Comparison of ENCODE assay signal across 26 mouse cellular contexts in the genomic region with DNA sequence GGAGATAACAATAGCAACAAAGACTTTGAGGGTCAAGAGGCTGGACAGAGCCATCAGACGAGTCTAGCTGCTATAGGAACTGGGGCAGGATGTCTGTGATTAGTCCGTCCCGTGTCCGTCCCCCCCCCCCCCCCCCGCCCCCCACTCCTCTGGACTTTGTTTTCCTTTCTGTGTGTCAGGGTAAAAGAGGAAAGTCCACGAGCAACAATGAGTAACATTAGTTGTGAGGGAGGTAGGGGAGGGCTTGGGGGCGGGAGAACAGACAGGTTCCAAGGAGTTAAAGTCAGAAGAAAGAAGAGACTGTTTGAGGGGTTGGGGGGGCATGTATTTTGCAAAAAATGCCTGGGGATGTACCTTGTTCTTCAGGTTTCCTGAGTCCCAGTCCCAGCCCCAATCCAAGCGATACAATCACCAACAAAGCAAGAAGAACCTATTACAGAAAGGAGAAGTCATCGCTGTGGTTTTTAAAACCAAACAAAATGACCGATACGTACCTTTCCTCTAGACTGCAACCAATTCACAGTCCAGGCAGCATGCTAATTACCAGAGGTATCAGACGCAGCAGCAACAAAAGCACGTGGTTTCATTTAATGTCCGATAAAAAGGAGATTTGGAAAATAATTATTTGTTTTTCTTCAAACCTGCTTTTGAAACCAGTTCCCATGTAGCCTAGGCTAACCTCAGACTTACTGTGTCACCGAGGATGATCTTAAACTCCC. TPM values are rescaled to one million over a fixed set of nuclear protein-coding genes. Genes with fewer than 3 reads are reported as not detected.
A peak's percentile ranks its signal among the peaks of the same experiment; 100 is the strongest.
DNase-seq lines count a peak whose midpoint lies in the region; ATAC-seq and TF ChIP-seq lines count a peak whose summit lies in the region.
"Had no signal": no experiment of that assay in that cellular context is flagged by ENCODE, and none has a peak within 500 bp of the region (broad histone marks: within the 10 kb centered on the region; RNA-seq: fewer than 3 reads in every experiment).

No protein-coding gene starts in this region.

- H3K4me3 ChIP-seq in intestine, embryonic 14.5 days (ENCODE audit: low read depth, low read length), result no peak overlapping the region
- H3K4me3 ChIP-seq in intestine, embryonic 15.5 days (replicated peaks), result no peak overlapping the region
- no peak overlapping the region for H3K4me3 ChIP-seq in liver, postnatal 0 days (ENCODE audit: low read depth, low read length)
- H3K4me3 ChIP-seq in liver, embryonic 12.5 days, result no peak overlapping the region
- H3K4me3 ChIP-seq in lung, adult 2 months (replicated peaks; ENCODE audit: extremely low read depth, low read depth, low read length), result no peak overlapping the region
- H3K4me3 ChIP-seq: erythroblast, embryonic 14.5 days; hindbrain, embryonic 12.5 days; layer of hippocampus, adult 2 months; liver, embryonic 15.5 days; megakaryocyte, embryonic 14.5 days; midbrain, embryonic 12.5 days; myocyte; neural tube, embryonic 13.5 days; stomach, embryonic 15.5 days had no signal

- H3K27me3 ChIP-seq in intestine, embryonic 14.5 days (replicated peaks; ENCODE audit: control insufficient read depth, insufficient read depth, low read length), result no peaks in the 10 kb centered on the region
- no peaks in the 10 kb centered on the region for H3K27me3 ChIP-seq in intestine, embryonic 15.5 days (replicated peaks)
- no peaks in the 10 kb centered on the region for H3K27me3 ChIP-seq in liver, postnatal 0 days (ENCODE audit: insufficient read depth, low read length)
- H3K27me3 ChIP-seq in liver, embryonic 12.5 days (replicated peaks), result no peaks in the 10 kb centered on the region
- H3K27me3 ChIP-seq: hindbrain, embryonic 12.5 days; liver, embryonic 15.5 days; megakaryocyte, embryonic 14.5 days; midbrain, embryonic 12.5 days; neural tube, embryonic 13.5 days; stomach, embryonic 15.5 days had no signal

- no peak overlapping the region for H3K27ac ChIP-seq in intestine, embryonic 14.5 days (ENCODE audit: low read depth)
- no peak overlapping the region for H3K27ac ChIP-seq in intestine, embryonic 15.5 days
- peak overlapping the region; percentile 29; the same call in 1 of the 2 replicates for H3K27ac ChIP-seq in liver, postnatal 0 days (ENCODE audit: low read depth)
- no peak overlapping the region for H3K27ac ChIP-seq in liver, embryonic 12.5 days
- H3K27ac ChIP-seq: hindbrain, embryonic 12.5 days; hindbrain, postnatal 0 days; layer of hippocampus, adult 2 months; liver, embryonic 15.5 days; midbrain, embryonic 12.5 days; neural tube, embryonic 13.5 days; stomach, embryonic 15.5 days had no signal

- peaks cover 8% of the 10 kb centered on the region; the same call in 1 of the 2 replicates for H3K4me1 ChIP-seq in intestine, embryonic 14.5 days (replicated peaks; ENCODE audit: control insufficient read depth, insufficient read depth, low read length)
- peaks cover 4% of the 10 kb centered on the region; the same call in 1 of the 2 replicates for H3K4me1 ChIP-seq in intestine, embryonic 15.5 days (replicated peaks)
- peaks cover 9% of the 10 kb centered on the region for H3K4me1 ChIP-seq in liver, postnatal 0 days (ENCODE audit: insufficient read depth)
- H3K4me1 ChIP-seq in liver, embryonic 12.5 days, result peaks cover 45% of the 10 kb centered on the region
- peaks cover 2% of the 10 kb centered on the region; the same call in 1 of the 2 replicates for H3K4me1 ChIP-seq in lung, adult 2 months (ENCODE audit: control insufficient read depth, insufficient read depth, low read length)
- H3K4me1 ChIP-seq: megakaryocyte, embryonic 14.5 days had no signal

- DNase-seq in intestine, embryonic 14.5 days (ENCODE audit: low spot score), result no peak
- peak; percentile 37 for DNase-seq in liver, postnatal 0 days
- DNase-seq in yolk sac, embryonic 10.5 days (ENCODE audit: low spot score), result peak; percentile 71
- DNase-seq in cerebellum, postnatal 14 days, result no peak
- DNase-seq in lung, adult 2 months, result no peak
- DNase-seq: adrenal gland, adult 8-10 months; cerebellum, adult 2 months; cerebellum, postnatal 36 days; heart, postnatal 14 days; kidney, adult 18-20 months; lung, postnatal 36 days had no signal

- TF ChIP-seq CTCF in liver, postnatal 0 days (IDR thresholded peaks at IDR 0.05; ENCODE audit: low read depth), result no peak
- TF ChIP-seq CTCF in lung, adult 2 months (IDR thresholded peaks at IDR 0.05; ENCODE audit: insufficient read depth, low read length), result no peak

- H3K9me3 ChIP-seq in intestine, embryonic 14.5 days (ENCODE audit: control insufficient read depth, low read length), result no peaks in the 10 kb centered on the region
- no peaks in the 10 kb centered on the region for H3K9me3 ChIP-seq in intestine, embryonic 15.5 days
- H3K9me3 ChIP-seq in liver, postnatal 0 days (ENCODE audit: low read length), result no peaks in the 10 kb centered on the region
- no peaks in the 10 kb centered on the region for H3K9me3 ChIP-seq in liver, embryonic 12.5 days (replicated peaks)
- H3K9me3 ChIP-seq: hindbrain, embryonic 12.5 days; liver, embryonic 15.5 days; megakaryocyte, embryonic 14.5 days; midbrain, embryonic 12.5 days; neural tube, embryonic 13.5 days; stomach, embryonic 15.5 days had no signal

- H3K9ac ChIP-seq in intestine, embryonic 14.5 days (ENCODE audit: low read length), result no peak overlapping the region
- H3K9ac ChIP-seq in intestine, embryonic 15.5 days, result no peak overlapping the region
- no peak overlapping the region for H3K9ac ChIP-seq in liver, postnatal 0 days (replicated peaks)
- no peak overlapping the region for H3K9ac ChIP-seq in liver, embryonic 12.5 days
- H3K9ac ChIP-seq: hindbrain, embryonic 12.5 days; liver, embryonic 15.5 days; midbrain, embryonic 12.5 days; neural tube, embryonic 13.5 days; stomach, embryonic 15.5 days had no signal

- 70% methylated on average over 14 of the region's 15 CpGs for WGBS in intestine, embryonic 14.5 days
- WGBS in intestine, embryonic 15.5 days, result 65% methylated on average over 14 of the region's 15 CpGs
- 33% methylated on average over 14 of the region's 15 CpGs for WGBS in liver, postnatal 0 days (ENCODE audit: insufficient replicate concordance)
- WGBS in liver, embryonic 12.5 days (ENCODE audit: insufficient replicate concordance), result 53% methylated on average over 14 of the region's 15 CpGs
- WGBS in lung, adult 2 months, result 55% methylated on average over 15 of the region's 15 CpGs

- ATAC-seq in intestine, embryonic 14.5 days (replicated peaks; ENCODE audit: low FRiP score, low TSS enrichment, low read depth), result 0 out of 2 replicates have a peak, but pooled peaks have one; percentile 23
- no peak for ATAC-seq in intestine, embryonic 15.5 days
- ATAC-seq in liver, postnatal 0 days, result peak; percentile 62
- ATAC-seq in liver, embryonic 12.5 days, result no peak
- ATAC-seq in hematopoietic stem cell, adult 5-6 weeks (replicated peaks in 1 of 2; ENCODE audit: insufficient read depth in 1 of 2, low FRiP score in 2 of 2, low TSS enrichment in 1 of 2, low read depth in 1 of 2, poor library complexity in 2 of 2, severe bottlenecking in 2 of 2), result peak; percentile 58 to 81; a peak in 3 of 4 replicates
- ATAC-seq: activated CD4-positive, CD25-positive, alpha-beta regulatory T cell, adult 4 months; forebrain, embryonic 16.5 days; hindbrain, postnatal 0 days had no signal

- TF ChIP-seq EP300 in liver, postnatal 0 days (IDR thresholded peaks at IDR 0.05; ENCODE audit: low read depth), result no peak

- H3K4me2 ChIP-seq in intestine, embryonic 14.5 days (ENCODE audit: low read length), result no peak overlapping the region
- H3K4me2 ChIP-seq in intestine, embryonic 15.5 days (replicated peaks), result no peak overlapping the region
- peak overlapping the region; percentile 7; the same call in 1 of the 2 replicates for H3K4me2 ChIP-seq in liver, postnatal 0 days (ENCODE audit: low read depth, low read length)
- no peak overlapping the region for H3K4me2 ChIP-seq in liver, embryonic 12.5 days
- H3K4me2 ChIP-seq: hindbrain, embryonic 12.5 days; liver, embryonic 15.5 days; midbrain, embryonic 12.5 days; neural tube, embryonic 13.5 days; stomach, embryonic 15.5 days had no signal

- H3K36me3 ChIP-seq in intestine, embryonic 14.5 days (ENCODE audit: control insufficient read depth, insufficient read depth, low read length), result no peaks in the 10 kb centered on the region
- H3K36me3 ChIP-seq in intestine, embryonic 15.5 days, result no peaks in the 10 kb centered on the region
- H3K36me3 ChIP-seq in liver, postnatal 0 days (replicated peaks; ENCODE audit: insufficient read depth, low read length), result no peaks in the 10 kb centered on the region
- H3K36me3 ChIP-seq in liver, embryonic 12.5 days, result no peaks in the 10 kb centered on the region
- H3K36me3 ChIP-seq: hindbrain, embryonic 12.5 days; liver, embryonic 15.5 days; midbrain, embryonic 12.5 days; neural tube, embryonic 13.5 days; stomach, embryonic 15.5 days had no signal

- no peak for TF ChIP-seq POLR2A in lung, adult 2 months (IDR thresholded peaks at IDR 0.05; ENCODE audit: borderline replicate concordance, extremely low read depth, low read depth, low read length)

RNA-seq across cellular contexts. Expression of gene Enpp3, which starts 11.1 kb away (rescaled TPM):
- polyA plus RNA-seq in intestine, embryonic 14.5 days (2014; fragmentation: Nextera tagmentation; extraction: Ambion mirVana), result 9.3 and 10.9 TPM in 2 replicates
- 13.1 and 14.7 TPM in 2 replicates for polyA plus RNA-seq in intestine, embryonic 15.5 days (2015; fragmentation: Nextera tagmentation; extraction: Ambion mirVana)
- polyA plus RNA-seq in liver, postnatal 0 days (2015; fragmentation: Nextera tagmentation; extraction: Ambion mirVana), result 4.9 and 5.2 TPM in 2 replicates
- 1.3 and 2.1 TPM in 2 replicates for polyA plus RNA-seq in liver, embryonic 12.5 days (2016; fragmentation: Nextera tagmentation; extraction: Ambion mirVana)
- not detected in 2 replicates for total RNA-seq in hematopoietic stem cell, adult 5-6 weeks (2017)
- 0.61 and 0.92 TPM in 2 replicates for polyA plus RNA-seq in lung, adult 2 months (2012; rRNA removed)
- polyA plus RNA-seq: erythroblast, embryonic 14.5 days had no signal

RNA-seq across cellular contexts. Expression of gene Med23, which starts 38.2 kb away (rescaled TPM):
- polyA plus RNA-seq in intestine, embryonic 14.5 days (2014; fragmentation: Nextera tagmentation; extraction: Ambion mirVana), result 22.6 and 26.6 TPM in 2 replicates
- 16.1 and 16.3 TPM in 2 replicates for polyA plus RNA-seq in intestine, embryonic 15.5 days (2015; fragmentation: Nextera tagmentation; extraction: Ambion mirVana)
- polyA plus RNA-seq in liver, postnatal 0 days (2015; fragmentation: Nextera tagmentation; extraction: Ambion mirVana), result 3.0 and 3.4 TPM in 2 replicates
- polyA plus RNA-seq in liver, embryonic 12.5 days (2016; fragmentation: Nextera tagmentation; extraction: Ambion mirVana), result 11.3 and 11.6 TPM in 2 replicates
- total RNA-seq in hematopoietic stem cell, adult 5-6 weeks (2017), result 32.7 and 46.3 TPM in 2 replicates
- 14.9 and 20.6 TPM in 2 replicates for polyA plus RNA-seq in lung, adult 2 months (2012; rRNA removed)

Comparison
In these comparisons a context has a peak if more than half of its experiments do, and no peak if none do; other contexts are left out.
1. ATAC-seq: peak in intestine, embryonic 14.5 days (single experiment), liver, postnatal 0 days (single experiment) and hematopoietic stem cell, adult 5-6 weeks (2 of 2); none in intestine, embryonic 15.5 days (single experiment) and liver, embryonic 12.5 days (single experiment).
2. DNase-seq: peak in liver, postnatal 0 days (single experiment) and yolk sac, embryonic 10.5 days (single experiment); none in intestine, embryonic 14.5 days (single experiment), cerebellum, postnatal 14 days (0 of 2) and lung, adult 2 months (single experiment).